Mouse (Mus musculus) cortical plate, adult 2 months (tissue): ENCODE measurements around the gene Man2c1.
A peak's percentile ranks its signal among the peaks of the same experiment; 100 is the strongest.

Experiments used
- CTCF ChIP-seq: fragments of 200-500 bp; IDR thresholded peaks from 2 replicates; pipeline ENCODE4 v1.5.1; 2011; ENCODE audit warnings: mild to moderate bottlenecking, control low read depth, low read length; ENCODE audit not compliant: insufficient read depth; ENCODE audit errors: extremely low read depth
- POLR2A ChIP-seq: fragments of 200-500 bp; IDR thresholded peaks from 2 replicates; pipeline ENCODE4 v1.6.1; 2011; ENCODE audit warnings: mild to moderate bottlenecking, low read length, control low read depth; ENCODE audit not compliant: insufficient read depth; ENCODE audit errors: extremely low read depth

DNA sequence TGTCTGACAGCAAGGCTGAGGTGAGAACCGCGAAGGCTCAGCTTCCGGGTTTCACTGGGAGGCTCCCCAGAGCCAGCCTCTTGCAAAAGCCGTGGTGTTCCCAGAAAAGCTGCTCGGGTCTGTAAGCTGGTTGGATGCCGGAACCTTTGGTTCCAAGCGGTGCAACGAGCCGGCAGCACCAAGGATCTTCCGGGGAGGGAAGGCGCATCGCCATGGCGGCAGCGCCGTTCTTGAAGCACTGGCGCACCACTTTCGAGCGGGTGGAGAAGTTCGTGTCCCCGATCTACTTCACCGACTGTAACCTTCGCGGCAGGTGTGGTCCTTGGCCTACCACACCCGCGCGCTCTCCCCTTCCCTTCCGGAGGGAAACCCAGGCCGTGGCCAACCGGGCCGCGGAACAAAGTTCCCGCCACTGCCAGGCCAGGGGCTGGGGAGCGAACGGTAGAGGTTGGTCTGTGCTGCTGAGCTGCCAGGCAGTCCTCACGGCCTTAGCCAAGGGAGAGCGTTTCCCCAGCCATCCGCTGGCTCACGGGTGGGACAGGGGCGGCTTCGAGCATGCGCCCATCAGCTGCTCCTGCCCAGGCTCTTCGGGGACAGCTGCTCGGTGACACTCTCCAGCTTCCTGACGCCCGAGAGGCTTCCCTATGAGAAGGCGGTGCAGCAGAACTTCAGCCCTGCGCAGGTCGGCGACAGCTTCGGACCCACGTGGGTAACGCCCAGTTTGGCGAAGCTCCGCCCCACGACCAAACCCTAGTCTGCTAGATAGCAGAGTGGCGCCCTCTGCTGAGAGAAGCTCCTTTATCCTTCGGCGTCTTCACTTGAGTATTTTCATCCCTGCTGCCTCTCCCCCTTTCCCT is at the start of gene Man2c1:
- TF ChIP-seq CTCF (peak; percentile 82), POLR2A (peak; percentile 93)
